Mouse (Mus musculus) CD4-positive helper T cell, adult 2 months (primary cell): Measurements from ENCODE around the gene Rims3.

Source experiments
- DNase-seq: peaks from one replicate; pipeline ENCODE4 v3.0.0-alpha.2; 2012; ENCODE audit warnings: low read depth, missing footprints, low spot score

The Rims3 gene

GRCm38 (mm10) chr4:120849451-120849850 lies 5.2 kb upstream of the Rims3 start:
- no peak for DNase-seq

- DNase-seq, result peak; percentile 71
Measured at GRCm38 (mm10) chr4:120850946-120851345, 3.7 kb upstream of the Rims3 start.

- no peak for DNase-seq
Measured at GRCm38 (mm10) chr4:120855360-120856060, 894 bp downstream of the Rims3 start.

GRCm38 (mm10) chr4:120856376-120856775 lies 1.8 kb downstream of the Rims3 start:
- no peak for DNase-seq

- DNase-seq, result no peak
Measured at GRCm38 (mm10) chr4:120859865-120860264, 5.2 kb downstream of the Rims3 start.

GRCm38 (mm10) chr4:120866211-120866610 lies 11.6 kb downstream of the Rims3 start:
- peak; percentile 14 for DNase-seq

GRCm38 (mm10) chr4:120868246-120868645 lies 13.6 kb downstream of the Rims3 start:
- DNase-seq, result no peak

- DNase-seq, result no peak
Measured at GRCm38 (mm10) chr4:120868988-120869387, 14.4 kb downstream of the Rims3 start.

GRCm38 (mm10) chr4:120870262-120870748 lies 15.7 kb downstream of the Rims3 start:
- DNase-seq, result no peak

GRCm38 (mm10) chr4:120875961-120876360 lies 21.3 kb downstream of the Rims3 start:
- no peak for DNase-seq

GRCm38 (mm10) chr4:120878728-120879127 lies 24.1 kb downstream of the Rims3 start:
- DNase-seq, result no peak

GRCm38 (mm10) chr4:120879386-120879785 lies 24.8 kb downstream of the Rims3 start:
- DNase-seq, result no peak

- DNase-seq, result no peak
Measured at GRCm38 (mm10) chr4:120880731-120881432, 26.3 kb downstream of the Rims3 start.

- DNase-seq, result peak; percentile 62
Measured at GRCm38 (mm10) chr4:120882002-120882625, 27.5 kb downstream of the Rims3 start.

GRCm38 (mm10) chr4:120885208-120886120 lies 30.8 kb downstream of the Rims3 start:
- DNase-seq, result no peak

GRCm38 (mm10) chr4:120886131-120886530 lies 31.5 kb downstream of the Rims3 start:
- DNase-seq, result no peak

GRCm38 (mm10) chr4:120886811-120887210 lies 32.2 kb downstream of the Rims3 start:
- DNase-seq, result no peak

- DNase-seq, result peak; percentile 51
Measured at GRCm38 (mm10) chr4:120887381-120888112, 32.9 kb downstream of the Rims3 start.

GRCm38 (mm10) chr4:120888884-120889283 lies 34.3 kb downstream of the Rims3 start:
- DNase-seq, result no peak

- no peak for DNase-seq
Measured at GRCm38 (mm10) chr4:120890754-120891440, 36.3 kb downstream of the Rims3 start.
